Mouse (Mus musculus): ENCODE measurements around the gene Trmt10c.

GRCm38 (mm10) chr16:56036501-56036900, 1.1 kb downstream of the Trmt10c start:
- TF ChIP-seq CTCF (IDR thresholded peaks at IDR 0.05; ENCODE audit: low read depth) (no peak), EP300 (IDR thresholded peaks at IDR 0.05; ENCODE audit: low read depth) (no peak)
